Mouse (Mus musculus): ENCODE measurements around the gene H2-DMb2. TPM values are rescaled to one million over a fixed set of nuclear protein-coding genes. Genes with fewer than 3 reads are reported as not detected.
"Not testable (repeated sequence)": the region's sequence is repeated elsewhere in the genome, so short reads cannot be mapped to it uniquely, and the experiment has no call there.

Gene H2-DMb2
- polyA plus RNA-seq, 1 experiment from 2014 or later: not detected

- peak overlapping the region; percentile 45 for H3K4me3 ChIP-seq
- WGBS: 1% methylated on average over 16 of the region's 16 CpGs
- no peak overlapping the region; the same call in 1 of the 2 replicates for H3K9ac ChIP-seq
- H3K9me3 ChIP-seq (replicated peaks): no peaks in the 10 kb centered on the region
- peak overlapping the region; percentile 85 for H3K4me2 ChIP-seq
- peaks cover 74% of the 10 kb centered on the region for H3K27me3 ChIP-seq (replicated peaks)
- H3K27ac ChIP-seq (ENCODE audit: poor library complexity, severe bottlenecking): no peak overlapping the region
- H3K36me3 ChIP-seq: no peaks in the 10 kb centered on the region
- peaks cover 11% of the 10 kb centered on the region for H3K4me1 ChIP-seq (replicated peaks)
- ATAC-seq (ENCODE audit: insufficient number of reproducible peaks, low FRiP score): no peak
Observed at GRCm38 (mm10) chr17:34139416-34139815, 3.7 kb upstream of the H2-DMb2 start.

GRCm38 (mm10) chr17:34140240-34140639 lies 2.9 kb upstream of the H2-DMb2 start:
- no peak for ATAC-seq (ENCODE audit: insufficient number of reproducible peaks, low FRiP score)
- Histone ChIP-seq H3K9me3 (replicated peaks) (no peaks in the 10 kb centered on the region), H3K27me3 (replicated peaks) (peaks cover 78% of the 10 kb centered on the region), H3K4me3 (peak overlapping the region; percentile 45; the same call in 1 of the 2 replicates), H3K4me2 (peak overlapping the region; percentile 85), H3K36me3 (no peaks in the 10 kb centered on the region), H3K9ac (no peak overlapping the region), H3K27ac (ENCODE audit: poor library complexity, severe bottlenecking) (no peak overlapping the region), H3K4me1 (replicated peaks) (peaks cover 11% of the 10 kb centered on the region)
- WGBS: 1% methylated on average over 5 of the region's 5 CpGs

- H3K9me3 ChIP-seq (replicated peaks): no peaks in the 10 kb centered on the region
- no peaks in the 10 kb centered on the region for H3K36me3 ChIP-seq
- no peak for ATAC-seq (ENCODE audit: insufficient number of reproducible peaks, low FRiP score)
- peaks cover 74% of the 10 kb centered on the region for H3K27me3 ChIP-seq (replicated peaks)
- H3K27ac ChIP-seq (ENCODE audit: poor library complexity, severe bottlenecking): no peak overlapping the region
- H3K4me2 ChIP-seq: no peak overlapping the region
- H3K9ac ChIP-seq: no peak overlapping the region
- WGBS: 44% methylated on average over 4 of the region's 4 CpGs
- H3K4me1 ChIP-seq (replicated peaks): peaks cover 7% of the 10 kb centered on the region
- no peak overlapping the region for H3K4me3 ChIP-seq
Observed at GRCm38 (mm10) chr17:34141448-34141847, 1.7 kb upstream of the H2-DMb2 start.

- H3K36me3 ChIP-seq: no peaks in the 10 kb centered on the region
- WGBS: 76% methylated on average over 7 of the region's 7 CpGs
- H3K4me2 ChIP-seq: no peak overlapping the region
- H3K4me3 ChIP-seq: no peak overlapping the region
- H3K9me3 ChIP-seq (replicated peaks): no peaks in the 10 kb centered on the region
- H3K27ac ChIP-seq (ENCODE audit: poor library complexity, severe bottlenecking): no peak overlapping the region
- H3K4me1 ChIP-seq (replicated peaks): peaks cover 7% of the 10 kb centered on the region
- peaks cover 69% of the 10 kb centered on the region for H3K27me3 ChIP-seq (replicated peaks)
- no peak overlapping the region for H3K9ac ChIP-seq
- ATAC-seq (ENCODE audit: insufficient number of reproducible peaks, low FRiP score): no peak
Observed at GRCm38 (mm10) chr17:34142456-34143010, 574 bp upstream of the H2-DMb2 start.

- Histone ChIP-seq H3K9me3 (replicated peaks) (no peaks in the 10 kb centered on the region), H3K4me3 (no peak overlapping the region), H3K27ac (ENCODE audit: poor library complexity, severe bottlenecking) (no peak overlapping the region), H3K4me2 (no peak overlapping the region), H3K4me1 (replicated peaks) (peaks cover 7% of the 10 kb centered on the region), H3K9ac (no peak overlapping the region), H3K36me3 (no peaks in the 10 kb centered on the region), H3K27me3 (replicated peaks) (peaks cover 60% of the 10 kb centered on the region)
- ATAC-seq (ENCODE audit: insufficient number of reproducible peaks, low FRiP score): no peak
- WGBS: 70% methylated on average over 5 of the region's 5 CpGs
Observed at GRCm38 (mm10) chr17:34143461-34143860, 354 bp downstream of the H2-DMb2 start.

GRCm38 (mm10) chr17:34144221-34144620 lies 1.1 kb downstream of the H2-DMb2 start:
- H3K4me2 ChIP-seq; H3K9me3 ChIP-seq (replicated peaks); H3K36me3 ChIP-seq; H3K4me3 ChIP-seq; H3K9ac ChIP-seq; H3K4me1 ChIP-seq (replicated peaks); H3K27ac ChIP-seq (ENCODE audit: poor library complexity, severe bottlenecking); ATAC-seq (ENCODE audit: insufficient number of reproducible peaks, low FRiP score): not testable (repeated sequence)
- 82% methylated on average over 4 of the region's 4 CpGs for WGBS
- peaks cover 53% of the 10 kb centered on the region for H3K27me3 ChIP-seq (replicated peaks)

GRCm38 (mm10) chr17:34144960-34145371 lies 1.9 kb downstream of the H2-DMb2 start:
- peaks cover 52% of the 10 kb centered on the region for H3K27me3 ChIP-seq (replicated peaks)
- no peaks in the 10 kb centered on the region for H3K9me3 ChIP-seq (replicated peaks)
- H3K4me2 ChIP-seq: no peak overlapping the region
- no peaks in the 10 kb centered on the region for H3K36me3 ChIP-seq
- no peak overlapping the region for H3K27ac ChIP-seq (ENCODE audit: poor library complexity, severe bottlenecking)
- no peak overlapping the region for H3K4me3 ChIP-seq
- no peak overlapping the region for H3K9ac ChIP-seq
- H3K4me1 ChIP-seq (replicated peaks): peaks cover 5% of the 10 kb centered on the region
- ATAC-seq (ENCODE audit: insufficient number of reproducible peaks, low FRiP score): no peak
- WGBS: 76% methylated on average over 3 of the region's 3 CpGs

GRCm38 (mm10) chr17:34152923-34153322 lies 9.8 kb downstream of the H2-DMb2 start, which contains the start of gene H2-DMb1:
TSS of gene H2-DMb1 (plus strand) at chr17:34153072.
- Histone ChIP-seq H3K9ac (no peak within 1 kb of the TSS), H3K4me1 (replicated peaks) (no peaks in the 10 kb centered on the region), H3K27ac (ENCODE audit: poor library complexity, severe bottlenecking) (no peak within 1 kb of the TSS), H3K36me3 (no peaks in the 10 kb centered on the region), H3K9me3 (replicated peaks) (no peaks in the 10 kb centered on the region), H3K27me3 (replicated peaks) (peaks cover 26% of the 10 kb centered on the region), H3K4me2 (no peak within 1 kb of the TSS), H3K4me3 (no peak within 1 kb of the TSS)
- WGBS: 61% methylated on average over 4 of the region's 4 CpGs
- ATAC-seq (ENCODE audit: insufficient number of reproducible peaks, low FRiP score): no peak

- ATAC-seq (ENCODE audit: insufficient number of reproducible peaks, low FRiP score): no peak
- H3K9ac ChIP-seq: no peak overlapping the region
- 45% methylated on average over 5 of the region's 5 CpGs for WGBS
- no peak overlapping the region for H3K4me3 ChIP-seq
- peaks cover 25% of the 10 kb centered on the region for H3K27me3 ChIP-seq (replicated peaks)
- no peaks in the 10 kb centered on the region for H3K4me1 ChIP-seq (replicated peaks)
- no peak overlapping the region for H3K4me2 ChIP-seq
- no peaks in the 10 kb centered on the region for H3K9me3 ChIP-seq (replicated peaks)
- H3K27ac ChIP-seq (ENCODE audit: poor library complexity, severe bottlenecking): no peak overlapping the region
- H3K36me3 ChIP-seq: no peaks in the 10 kb centered on the region
Observed at GRCm38 (mm10) chr17:34155534-34155933, 12.4 kb downstream of the H2-DMb2 start.

- Histone ChIP-seq H3K27me3 (replicated peaks) (peaks cover 8% of the 10 kb centered on the region), H3K4me2 (no peak overlapping the region), H3K27ac (ENCODE audit: poor library complexity, severe bottlenecking) (no peak overlapping the region), H3K4me1 (replicated peaks) (no peaks in the 10 kb centered on the region), H3K4me3 (no peak overlapping the region), H3K9me3 (replicated peaks) (peaks cover 16% of the 10 kb centered on the region), H3K9ac (no peak overlapping the region), H3K36me3 (no peaks in the 10 kb centered on the region)
- ATAC-seq (ENCODE audit: insufficient number of reproducible peaks, low FRiP score): no peak
- 33% methylated on average over 9 of the region's 9 CpGs for WGBS
Observed at GRCm38 (mm10) chr17:34164202-34164895, 21.2 kb downstream of the H2-DMb2 start.

- no peak overlapping the region for H3K4me2 ChIP-seq
- H3K9ac ChIP-seq: no peak overlapping the region
- no peak overlapping the region for H3K4me3 ChIP-seq
- H3K9me3 ChIP-seq (replicated peaks): peaks cover 16% of the 10 kb centered on the region
- H3K27ac ChIP-seq (ENCODE audit: poor library complexity, severe bottlenecking): no peak overlapping the region
- no peaks in the 10 kb centered on the region for H3K4me1 ChIP-seq (replicated peaks)
- peaks cover 8% of the 10 kb centered on the region for H3K27me3 ChIP-seq (replicated peaks)
- 58% methylated on average over 6 of the region's 6 CpGs for WGBS
- ATAC-seq (ENCODE audit: insufficient number of reproducible peaks, low FRiP score): no peak
- no peaks in the 10 kb centered on the region for H3K36me3 ChIP-seq
Observed at GRCm38 (mm10) chr17:34165033-34165730, 22.1 kb downstream of the H2-DMb2 start.

Measured in heart, embryonic 12.5 days (tissue).